ENCODE assay signal across 8 mouse cellular contexts in the genomic region with DNA sequence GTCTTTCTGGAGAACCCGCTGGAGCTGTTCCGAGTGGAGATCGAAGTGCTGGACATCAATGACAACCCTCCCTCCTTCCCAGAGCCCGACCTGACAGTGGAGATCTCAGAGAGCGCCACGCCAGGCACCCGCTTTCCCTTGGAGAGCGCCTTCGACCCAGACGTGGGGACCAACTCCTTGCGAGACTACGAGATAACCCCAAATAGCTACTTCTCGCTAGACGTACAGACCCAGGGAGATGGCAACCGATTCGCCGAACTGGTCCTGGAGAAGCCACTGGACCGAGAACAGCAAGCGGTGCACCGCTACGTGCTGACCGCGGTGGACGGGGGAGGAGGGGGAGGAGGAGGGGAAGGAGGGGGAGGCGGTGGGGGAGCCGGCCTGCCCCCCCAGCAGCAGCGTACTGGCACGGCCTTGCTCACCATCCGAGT. TPM values are rescaled to one million over a fixed set of nuclear protein-coding genes. Genes with fewer than 3 reads are reported as not detected.
DNase-seq lines count a peak whose midpoint lies in the region; ATAC-seq lines count a peak whose summit lies in the region.
"Had no signal": no experiment of that assay in that cellular context is flagged by ENCODE, and none has a peak within 500 bp of the region (broad histone marks: within the 10 kb centered on the region; RNA-seq: fewer than 3 reads in every experiment).

No protein-coding gene starts in this region.

- H3K27ac ChIP-seq in forebrain, embryonic 10.5 days: peak overlapping the region; percentile 15; the same call in 1 of the 2 replicates
- no peak overlapping the region for H3K27ac ChIP-seq in limb, embryonic 11.5 days (replicated peaks; ENCODE audit: low read depth, low read length)

- 1% methylated on average over 25 of the region's 29 CpGs for WGBS in forebrain, embryonic 10.5 days
- under 1% methylated on average over 26 of the region's 29 CpGs for WGBS in limb, embryonic 11.5 days

- H3K4me2 ChIP-seq in limb, embryonic 11.5 days (ENCODE audit: low read depth, severe bottlenecking): peak overlapping the region; percentile 92

- peak; percentile 22 to 52 for DNase-seq in left cerebral cortex, adult 18-20 months (ENCODE audit: low spot score in 2 of 2)
- no peak for DNase-seq in left cerebral cortex, adult 11 months (ENCODE audit: low spot score)
- DNase-seq in cerebellum, postnatal 36 days: peak; percentile 11 to 25
- peak; percentile 42 for DNase-seq in forebrain, embryonic 10.5 days (ENCODE audit: extremely low spot score, low spot score)
- peak; percentile 55 for DNase-seq in limb, embryonic 11.5 days (ENCODE audit: low spot score)
- peak; percentile 42 for DNase-seq in right cerebral cortex, postnatal 4 days
- no peak for DNase-seq in thymus, postnatal 4 days

- H3K36me3 ChIP-seq in forebrain, embryonic 10.5 days (replicated peaks): no peaks in the 10 kb centered on the region
- no peaks in the 10 kb centered on the region for H3K36me3 ChIP-seq in limb, embryonic 11.5 days (ENCODE audit: control insufficient read depth, insufficient read depth, low read length)

- H3K27me3 ChIP-seq in forebrain, embryonic 10.5 days (ENCODE audit: poor library complexity, severe bottlenecking): peaks cover 58% of the 10 kb centered on the region
- H3K27me3 ChIP-seq in limb, embryonic 11.5 days (ENCODE audit: control insufficient read depth, insufficient read depth, low read length): peaks cover 27% of the 10 kb centered on the region

- peak overlapping the region; percentile 23 for H3K9ac ChIP-seq in limb, embryonic 11.5 days (ENCODE audit: low read length)

- H3K4me1 ChIP-seq in forebrain, embryonic 10.5 days: peaks cover 48% of the 10 kb centered on the region
- H3K4me1 ChIP-seq in limb, embryonic 11.5 days (ENCODE audit: control insufficient read depth, insufficient read depth, low read length): 0 out of 2 replicates have a peak, but pooled peaks cover 4% of the 10 kb centered on the region

- H3K9me3 ChIP-seq in forebrain, embryonic 10.5 days: no peaks in the 10 kb centered on the region
- no peaks in the 10 kb centered on the region; the same call in 1 of the 2 replicates for H3K9me3 ChIP-seq in limb, embryonic 11.5 days (ENCODE audit: control insufficient read depth, low read length)

- ATAC-seq in limb, embryonic 11.5 days (ENCODE audit: insufficient number of reproducible peaks, low FRiP score, low TSS enrichment, low read depth): no peak

- peak overlapping the region; percentile 68 for H3K4me3 ChIP-seq in forebrain, embryonic 10.5 days
- peak overlapping the region; percentile 57 for H3K4me3 ChIP-seq in limb, embryonic 11.5 days (ENCODE audit: low read depth, low read length)

RNA-seq across cellular contexts. Expression of a gene that starts 1.4 kb away (rescaled TPM):
- total RNA-seq in left cerebral cortex, adult 18-20 months (2021): 100 to 1,000 TPM; 178 to 187 TPM
- polyA plus RNA-seq in forebrain, embryonic 10.5 days (2016; fragmentation: Nextera tagmentation; extraction: Ambion mirVana): 2.1 and 2.2 TPM in 2 replicates
- polyA plus RNA-seq in limb, embryonic 11.5 days (2014; fragmentation: Nextera tagmentation; extraction: Ambion mirVana): 7.2 and 9.1 TPM in 2 replicates
- total RNA-seq: liver, adult 2 months had no signal
- polyA plus RNA-seq: liver, adult 2 months had no signal

Comparison
In these comparisons a context has a peak if more than half of its experiments do, and no peak if none do; other contexts are left out.
1. DNase-seq: peak in left cerebral cortex, adult 18-20 months (2 of 2), cerebellum, postnatal 36 days (2 of 2), forebrain, embryonic 10.5 days (single experiment), limb, embryonic 11.5 days (single experiment) and right cerebral cortex, postnatal 4 days (single experiment); none in left cerebral cortex, adult 11 months (single experiment) and thymus, postnatal 4 days (single experiment).